Mouse (Mus musculus) right cerebral cortex, postnatal 4 days (tissue): Measurements from ENCODE around the gene Mapk8ip2.

Experiments
- DNase-seq: peaks from one replicate; pipeline ENCODE4 v3.0.0-alpha.2; 2022

The Mapk8ip2 gene

GRCm38 (mm10) chr15:89452906-89453864 is 528 bp upstream of the Mapk8ip2 start:
- no peak for DNase-seq

DNA sequence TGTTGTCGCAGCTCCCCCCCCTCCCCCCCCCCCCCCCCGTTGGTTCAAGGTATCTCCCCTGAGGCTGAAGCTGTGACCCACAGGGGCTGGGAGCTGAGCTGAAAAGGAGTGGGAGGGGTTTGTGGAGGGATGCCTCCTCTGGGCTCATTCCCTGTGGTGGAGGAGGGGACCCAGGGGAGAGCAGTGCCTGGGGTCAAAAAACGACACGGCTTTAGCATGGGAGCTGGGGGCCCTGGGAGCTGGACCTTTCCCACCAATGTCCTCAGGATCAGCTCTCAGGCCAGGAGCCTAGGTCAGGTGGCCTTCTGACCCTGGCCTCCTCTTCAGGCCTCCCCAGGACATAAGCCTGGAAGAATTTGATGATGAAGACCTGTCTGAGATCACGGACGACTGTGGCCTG is 1.1 kb downstream of the Mapk8ip2 start:
- DNase-seq = no peak

- DNase-seq = no peak
These were observed 1.9 kb downstream of the Mapk8ip2 start for GRCm38 (mm10) chr15:89455642-89456041.

DNA sequence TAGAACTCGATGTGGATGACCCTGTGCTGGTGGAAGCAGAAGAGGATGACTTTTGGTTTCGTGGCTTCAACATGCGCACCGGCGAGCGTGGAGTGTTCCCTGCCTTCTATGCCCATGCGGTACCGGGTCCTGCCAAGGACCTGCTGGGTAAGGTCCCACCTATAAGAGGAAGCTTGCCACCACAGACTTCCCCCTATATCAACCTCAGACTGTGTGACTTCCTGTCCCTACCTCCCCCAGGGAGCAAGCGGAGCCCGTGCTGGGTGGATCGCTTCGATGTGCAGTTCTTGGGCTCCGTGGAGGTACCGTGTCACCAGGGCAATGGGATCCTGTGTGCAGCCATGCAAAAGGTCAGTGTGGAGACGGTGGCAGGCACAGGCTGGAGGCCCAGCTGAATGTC is 5.2 kb downstream of the Mapk8ip2 start:
- no peak for DNase-seq

DNA sequence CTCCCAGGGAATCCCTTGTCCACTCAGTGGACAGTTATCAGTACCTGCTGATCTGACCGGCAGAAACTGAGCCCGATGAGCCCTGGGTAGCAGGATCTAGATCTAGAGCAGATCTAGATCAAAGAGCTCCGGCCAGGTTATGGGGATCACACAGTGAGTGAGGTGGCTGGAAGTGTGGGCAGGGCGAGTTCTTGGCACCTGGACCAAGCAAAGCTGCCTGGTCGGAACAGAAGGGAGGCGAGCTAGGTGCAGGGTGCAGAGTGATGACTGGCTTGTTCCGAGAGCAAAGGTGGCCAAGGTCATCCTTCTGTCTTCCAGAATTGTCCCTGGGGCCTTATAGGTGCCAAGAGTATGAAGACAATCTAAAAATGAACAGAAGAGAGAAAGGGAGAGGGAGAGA is 6.1 kb downstream of the Mapk8ip2 start:
- DNase-seq = no peak

DNA sequence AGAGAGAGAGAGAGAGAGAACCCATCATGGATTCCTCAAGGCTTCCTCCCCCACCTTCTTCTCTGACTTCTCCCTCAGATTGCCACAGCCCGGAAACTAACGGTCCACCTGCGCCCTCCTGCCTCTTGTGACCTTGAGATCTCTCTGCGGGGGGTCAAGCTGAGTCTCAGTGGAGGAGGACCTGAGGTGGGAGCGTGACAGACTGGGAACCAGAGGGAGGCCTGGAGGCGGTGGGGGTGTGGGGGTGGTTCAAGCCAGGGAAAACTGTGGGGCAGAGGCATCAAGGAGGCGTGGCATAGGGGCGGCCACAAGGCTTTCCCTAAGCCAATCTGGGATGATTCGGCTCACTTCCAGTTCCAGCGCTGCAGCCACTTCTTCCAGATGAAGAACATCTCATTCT is 6.6 kb downstream of the Mapk8ip2 start:
- DNase-seq = no peak

DNA sequence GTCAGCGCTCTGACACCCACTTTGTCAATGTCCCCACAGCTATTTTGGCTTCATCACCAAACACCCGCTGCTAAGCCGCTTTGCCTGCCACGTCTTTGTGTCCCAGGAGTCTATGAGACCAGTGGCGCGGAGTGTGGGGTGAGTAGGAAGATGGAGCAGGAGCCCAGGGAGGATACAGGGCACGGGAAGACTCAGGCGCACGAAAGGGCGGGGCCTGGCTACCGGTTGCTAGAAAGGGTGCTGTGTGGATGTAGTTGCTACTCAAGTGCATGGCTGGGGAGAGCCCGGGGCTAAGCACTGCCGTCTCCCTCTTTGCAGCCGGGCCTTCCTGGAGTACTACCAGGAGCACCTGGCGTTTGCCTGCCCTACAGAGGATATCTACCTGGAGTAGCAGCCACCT is 7.6 kb downstream of the Mapk8ip2 start:
- DNase-seq = no peak

DNA sequence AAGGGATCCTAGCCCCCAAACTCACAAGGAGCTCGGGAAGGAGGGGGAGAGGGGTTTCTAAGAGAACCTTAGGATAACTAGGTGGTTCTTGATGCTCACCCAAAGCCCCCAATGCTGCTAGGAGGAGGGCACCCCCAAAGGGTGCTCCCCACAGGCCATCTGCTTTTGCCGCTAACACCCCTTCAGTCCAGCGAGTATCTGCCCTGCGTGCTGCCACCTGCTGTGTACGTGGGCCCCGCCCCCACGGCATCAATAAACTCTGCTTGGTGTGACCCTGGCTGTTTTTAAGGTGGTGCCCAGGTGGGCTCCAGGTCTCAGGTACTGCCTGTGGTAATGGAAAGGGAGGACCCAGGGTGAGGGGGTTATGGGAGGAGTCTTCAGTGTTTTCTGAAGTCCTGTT is 8.5 kb downstream of the Mapk8ip2 start:
- no peak for DNase-seq

- no peak for DNase-seq
These were observed 9.9 kb downstream of the Mapk8ip2 start for GRCm38 (mm10) chr15:89463334-89464235.

- no peak for DNase-seq
These were observed 11.3 kb downstream of the Mapk8ip2 start for GRCm38 (mm10) chr15:89465052-89465451.

DNA sequence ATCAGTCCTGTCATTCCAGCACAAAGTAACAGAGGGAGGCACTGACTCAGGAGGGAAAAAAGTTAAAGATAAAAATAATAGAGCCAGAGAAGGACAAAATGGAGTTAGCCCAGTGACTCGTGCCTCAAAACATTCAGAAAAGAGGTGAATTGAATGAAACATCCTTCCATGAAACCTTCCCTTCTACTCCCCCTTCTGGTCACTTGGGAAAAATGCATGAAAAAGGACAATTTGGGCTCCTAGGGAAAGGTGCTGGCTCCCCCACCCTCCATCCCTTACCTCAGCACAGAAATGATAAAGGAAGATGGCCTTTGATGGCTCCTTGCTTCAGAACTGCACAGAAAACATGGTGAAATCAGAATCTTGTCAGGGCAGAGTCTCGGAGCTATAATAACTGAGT is 14.9 kb downstream of the Mapk8ip2 start:
- no peak for DNase-seq

GRCm38 (mm10) chr15:89471476-89471875 is 17.8 kb downstream of the Mapk8ip2 start:
- no peak for DNase-seq

- DNase-seq = no peak
These were observed 19.7 kb downstream of the Mapk8ip2 start for GRCm38 (mm10) chr15:89473370-89473769.

DNA sequence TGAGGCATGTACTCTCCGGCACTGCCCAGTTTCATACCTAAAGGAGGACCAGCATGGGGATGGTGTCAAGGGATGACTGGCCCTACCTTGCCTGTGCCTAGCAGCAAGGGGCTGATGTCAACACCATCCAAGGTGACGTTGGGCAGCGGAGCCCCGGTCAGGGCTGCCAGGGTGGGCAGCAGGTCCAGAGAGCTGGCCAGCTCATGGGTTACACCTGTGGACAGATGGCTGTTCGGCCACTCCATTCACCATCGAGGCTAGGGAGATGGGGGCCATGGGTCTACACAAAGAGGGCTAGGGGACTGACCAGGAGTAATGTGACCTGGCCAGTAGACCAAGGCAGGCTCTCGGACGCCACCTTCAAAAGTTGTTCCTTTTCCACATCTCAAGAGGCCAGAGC is 20.2 kb downstream of the Mapk8ip2 start:
- DNase-seq = no peak

- DNase-seq = no peak
These were observed 21.0 kb downstream of the Mapk8ip2 start for GRCm38 (mm10) chr15:89474596-89475292.

DNA sequence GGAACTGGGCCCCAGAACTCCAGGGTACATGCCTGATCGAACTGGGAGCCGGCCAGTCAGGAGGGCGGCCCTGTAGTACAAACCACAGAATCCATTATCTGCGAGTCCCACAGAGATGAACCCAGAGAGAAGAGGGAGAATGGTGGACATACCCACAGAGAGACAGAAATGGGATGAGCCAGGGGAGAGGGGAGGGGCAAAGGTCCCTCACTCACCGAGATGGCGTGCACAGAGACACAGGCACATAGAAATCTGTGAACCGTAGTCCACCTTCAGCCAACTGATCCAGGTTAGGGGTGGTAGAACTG is 21.5 kb downstream of the Mapk8ip2 start:
- DNase-seq = no peak

GRCm38 (mm10) chr15:89475611-89476474 is 22.1 kb downstream of the Mapk8ip2 start:
- peak; percentile 87 for DNase-seq

DNA sequence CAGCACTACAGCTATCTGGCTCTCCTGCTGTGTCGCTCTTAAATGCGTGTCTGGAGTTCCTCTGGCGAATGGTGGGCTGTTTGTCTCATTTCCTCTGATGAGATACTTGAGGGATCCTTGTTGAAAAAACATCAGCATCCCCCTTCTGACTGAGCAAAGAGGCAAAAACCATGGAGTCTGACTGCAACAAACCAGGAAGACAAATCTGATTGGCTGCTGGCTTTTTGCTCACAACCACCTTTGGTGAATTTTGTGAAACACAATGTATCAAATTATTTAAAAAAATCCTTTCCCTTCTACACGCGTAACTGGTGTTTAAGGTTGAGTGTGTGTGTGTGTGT is 22.7 kb downstream of the Mapk8ip2 start:
- no peak for DNase-seq

DNA sequence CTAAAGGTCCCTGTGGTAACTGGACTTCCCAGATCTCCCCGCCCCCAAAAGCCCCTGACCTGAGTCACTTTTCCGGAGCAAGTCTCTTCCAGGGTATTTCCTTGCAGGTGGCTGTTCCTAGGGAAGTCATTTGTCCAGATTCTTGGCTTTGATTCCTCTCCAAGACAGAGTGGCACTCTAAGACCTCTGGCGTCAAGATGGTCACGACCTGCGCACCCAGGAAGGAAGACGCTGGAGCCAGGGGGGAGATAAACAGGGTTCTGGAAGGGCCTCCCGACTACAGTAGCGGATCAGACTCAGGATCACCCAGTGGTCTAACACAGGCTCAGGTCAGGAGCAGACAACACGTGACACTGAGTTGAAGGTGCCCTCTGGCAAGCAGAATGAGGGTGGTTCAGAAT is 23.4 kb downstream of the Mapk8ip2 start, which contains the start of gene Arsa:
Gene Arsa (minus strand): TSS at position 335 of the 401 bp plus-strand sequence.
- no peak for DNase-seq

- DNase-seq = no peak
These were observed 24.1 kb downstream of the Mapk8ip2 start for GRCm38 (mm10) chr15:89477806-89478205.

DNA sequence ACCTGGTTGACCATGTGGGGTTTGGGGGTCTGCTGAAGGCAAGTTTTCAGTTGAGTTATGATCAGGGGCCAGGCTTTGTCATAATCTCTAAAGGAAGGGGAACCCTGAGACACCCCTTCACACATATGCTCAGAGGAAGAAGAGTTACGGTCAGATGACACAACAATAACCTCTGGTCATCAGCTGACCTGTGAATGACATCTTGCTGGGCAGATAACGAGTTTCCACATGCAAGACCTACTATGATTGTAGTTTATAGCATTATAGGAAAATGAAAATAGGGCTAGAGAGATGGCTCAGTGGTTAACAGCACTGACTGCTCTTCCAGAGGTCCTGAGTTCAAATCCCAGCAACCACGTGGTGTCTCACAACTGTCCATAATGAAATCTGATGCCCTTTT is 24.9 kb downstream of the Mapk8ip2 start:
- no peak for DNase-seq

GRCm38 (mm10) chr15:89480584-89480983 is 26.9 kb downstream of the Mapk8ip2 start:
- DNase-seq = no peak
